Mouse (Mus musculus) intestine, postnatal 0 days (tissue): ENCODE data around the gene Pbx1. TPM values are rescaled to one million over a fixed set of nuclear protein-coding genes. Genes with fewer than 3 reads are reported as not detected.

Source experiments
- ATAC-seq: fragments of 200-750 bp; cut with Nextera tagmentation; 2 replicates; pipeline ENCODE4 v1.8.0; 2017; ENCODE audit warnings: mild to moderate bottlenecking, moderate TSS enrichment, moderate library complexity
- H3K27ac ChIP-seq: fragments of 300-500 bp; sonication (generic); 2 replicates; pipeline ENCODE4 v1.5.1; 2014; ENCODE audit warnings: mild to moderate bottlenecking, low read depth, low read length, moderate library complexity
- H3K27me3 ChIP-seq: fragments of 300-500 bp; sonication (generic); replicated peaks from 2 replicates; pipeline ENCODE4 v1.6.1; 2014; ENCODE audit warnings: low read length, mixed read lengths; ENCODE audit not compliant: control insufficient read depth, insufficient read depth
- H3K36me3 ChIP-seq: fragments of 300-500 bp; sonication (generic); 2 replicates; pipeline ENCODE4 v1.6.1; 2014; ENCODE audit warnings: mild to moderate bottlenecking, moderate library complexity; ENCODE audit not compliant: control insufficient read depth, insufficient read depth
- H3K4me1 ChIP-seq: fragments of 300-500 bp; sonication (generic); replicated peaks from 2 replicates; pipeline ENCODE4 v1.6.1; 2014; ENCODE audit warnings: antibody characterized with exemption, low read length, mixed read lengths; ENCODE audit not compliant: control insufficient read depth, insufficient read depth
- H3K4me2 ChIP-seq: fragments of 300-500 bp; sonication (generic); replicated peaks from 2 replicates; pipeline ENCODE4 v1.6.1; 2014; ENCODE audit warnings: low read depth, mild to moderate bottlenecking, moderate library complexity
- H3K4me3 ChIP-seq: fragments of 300-500 bp; sonication (generic); 2 replicates; pipeline ENCODE4 v1.5.1; 2014; ENCODE audit warnings: low read depth, low read length
- H3K9ac ChIP-seq: fragments of 300-500 bp; sonication (generic); 2 replicates; pipeline ENCODE4 v1.6.1; 2014; ENCODE audit warnings: mild to moderate bottlenecking, low read depth, low read length
- H3K9me3 ChIP-seq: fragments of 300-500 bp; sonication (generic); 2 replicates; pipeline ENCODE4 v1.6.1; 2016; ENCODE audit warnings: mixed run types; ENCODE audit not compliant: control insufficient read depth
- CTCF ChIP-seq: sonication (generic); IDR thresholded peaks from 2 replicates; pipeline ENCODE4 v1.5.1; 2016; ENCODE audit warnings: low read depth, mild to moderate bottlenecking, control low read depth, antibody characterized with exemption, moderate library complexity
- WGBS: fragments of 180-500 bp; shearing (Covaris S2); extraction: QIAGEN DNeasy Blood & Tissue Kit; methylation state at CpG from one replicate; pipeline ENCODE4 v1.1.7; 2014; 5-methylcytosine and 5-hydroxymethylcytosine counted together
- polyA plus RNA-seq: library from polyadenylated mRNA; unstranded; fragments of >200 nt; fragmentation: Nextera tagmentation; extraction: Ambion mirVana; gene quantifications from 2 replicates; pipeline ENCODE4 v1.2.1, GENCODE M21; 2015

The Pbx1 gene
- polyA plus RNA-seq, 1 experiment from 2014 or later: 9.8 TPM

- 80% methylated on average over 6 of the region's 6 CpGs for WGBS
- Histone ChIP-seq H3K27me3 (no peaks in the 10 kb centered on the region), H3K27ac (no peak overlapping the region), H3K4me2 (no peak overlapping the region), H3K4me1 (no peaks in the 10 kb centered on the region), H3K9ac (no peak overlapping the region), H3K4me3 (no peak overlapping the region), H3K36me3 (no peaks in the 10 kb centered on the region; the same call in 1 of the 2 replicates), H3K9me3 (no peaks in the 10 kb centered on the region)
- TF ChIP-seq CTCF: no peak
- ATAC-seq: no peak
Observed at GRCm38 (mm10) chr1:168417626-168418025, 14.4 kb downstream of the Pbx1 start.

GRCm38 (mm10) chr1:168416729-168417437 lies 15.2 kb downstream of the Pbx1 start:
- Histone ChIP-seq H3K27ac (no peak overlapping the region), H3K4me2 (no peak overlapping the region), H3K4me1 (no peaks in the 10 kb centered on the region), H3K9me3 (no peaks in the 10 kb centered on the region), H3K9ac (no peak overlapping the region), H3K36me3 (no peaks in the 10 kb centered on the region; the same call in 1 of the 2 replicates), H3K4me3 (no peak overlapping the region), H3K27me3 (no peaks in the 10 kb centered on the region)
- ATAC-seq: no peak
- 47% methylated on average over 11 of the region's 11 CpGs for WGBS
- TF ChIP-seq CTCF: no peak

- Histone ChIP-seq H3K4me3 (no peak overlapping the region), H3K27ac (no peak overlapping the region), H3K9ac (no peak overlapping the region), H3K9me3 (no peaks in the 10 kb centered on the region), H3K4me1 (no peaks in the 10 kb centered on the region), H3K4me2 (no peak overlapping the region), H3K27me3 (no peaks in the 10 kb centered on the region), H3K36me3 (no peaks in the 10 kb centered on the region; the same call in 1 of the 2 replicates)
- no peak for TF ChIP-seq CTCF
- ATAC-seq: peak; percentile 31; the same call in 1 of the 2 replicates
- 16% methylated on average over 10 of the region's 10 CpGs for WGBS
Observed at GRCm38 (mm10) chr1:168410611-168411010, 21.5 kb downstream of the Pbx1 start.

GRCm38 (mm10) chr1:168410054-168410453 lies 22.0 kb downstream of the Pbx1 start:
- H3K36me3 ChIP-seq: no peaks in the 10 kb centered on the region; the same call in 1 of the 2 replicates
- H3K9me3 ChIP-seq: no peaks in the 10 kb centered on the region
- peaks cover 4% of the 10 kb centered on the region; the same call in 1 of the 2 replicates for H3K4me1 ChIP-seq
- no peak for TF ChIP-seq CTCF
- WGBS: 16% methylated on average over 1 of the region's 1 CpGs
- H3K9ac ChIP-seq: no peak overlapping the region
- no peak overlapping the region for H3K4me3 ChIP-seq
- H3K4me2 ChIP-seq: no peak overlapping the region
- no peaks in the 10 kb centered on the region for H3K27me3 ChIP-seq
- no peak for ATAC-seq
- no peak overlapping the region for H3K27ac ChIP-seq

- no peak for TF ChIP-seq CTCF
- no peaks in the 10 kb centered on the region for H3K27me3 ChIP-seq
- H3K4me1 ChIP-seq: peaks cover 4% of the 10 kb centered on the region; the same call in 1 of the 2 replicates
- no peaks in the 10 kb centered on the region for H3K36me3 ChIP-seq
- no peak overlapping the region for H3K4me2 ChIP-seq
- ATAC-seq: no peak
- no peaks in the 10 kb centered on the region for H3K9me3 ChIP-seq
- WGBS: 78% methylated on average over 10 of the region's 10 CpGs
- H3K4me3 ChIP-seq: no peak overlapping the region
- H3K9ac ChIP-seq: no peak overlapping the region
- no peak overlapping the region for H3K27ac ChIP-seq
Observed at GRCm38 (mm10) chr1:168408757-168409156, 23.3 kb downstream of the Pbx1 start.

GRCm38 (mm10) chr1:168407958-168408357 lies 24.1 kb downstream of the Pbx1 start:
- no peak overlapping the region for H3K9ac ChIP-seq

More at GRCm38 (mm10) chr1:168407958-168408357, 24.1 kb downstream of the Pbx1 start:
- H3K27me3 ChIP-seq: no peaks in the 10 kb centered on the region
- 79% methylated on average over 7 of the region's 7 CpGs for WGBS
- no peak overlapping the region for H3K27ac ChIP-seq
- ATAC-seq: no peak
- no peaks in the 10 kb centered on the region for H3K9me3 ChIP-seq
- no peak overlapping the region for H3K4me3 ChIP-seq
- no peak for TF ChIP-seq CTCF
- no peak overlapping the region for H3K4me2 ChIP-seq
- no peaks in the 10 kb centered on the region for H3K36me3 ChIP-seq
- H3K4me1 ChIP-seq: peaks cover 4% of the 10 kb centered on the region; the same call in 1 of the 2 replicates
